Mouse (Mus musculus): ENCODE data around the gene Higd1b.
A peak's percentile ranks its signal among the peaks of the same experiment; 100 is the strongest.

The Higd1b gene

GRCm38 (mm10) chr11:102835549-102835948 lies at the start of gene Higd1b:
Gene Higd1b (plus strand): TSS chr11:102835849.
- no peak for DNase-seq

GRCm38 (mm10) chr11:102787688-102788177 lies 47.9 kb upstream of the Higd1b start:
- DNase-seq = no peak

GRCm38 (mm10) chr11:102791682-102792445 lies 43.8 kb upstream of the Higd1b start:
- no peak for DNase-seq

DNA sequence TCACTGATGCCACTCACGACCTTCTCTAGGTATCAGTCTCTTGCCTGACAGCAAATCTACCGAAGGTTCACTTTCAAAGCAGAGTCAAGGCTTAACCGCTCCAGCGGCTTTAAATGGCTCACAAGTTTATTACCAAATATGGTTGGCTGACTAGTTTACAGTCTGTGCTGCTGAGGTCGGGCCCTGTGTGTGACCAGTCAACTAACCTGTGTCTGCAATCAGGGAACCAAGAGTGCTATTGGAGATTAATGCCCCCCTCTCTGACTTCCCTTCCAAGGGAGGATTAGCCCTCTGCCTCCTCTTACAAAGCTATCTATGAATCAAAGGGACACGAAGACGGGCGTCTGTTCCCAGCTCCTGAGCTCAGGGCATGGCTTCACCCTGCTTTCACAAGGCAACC lies 41.5 kb upstream of the Higd1b start:
- no peak for DNase-seq

DNA sequence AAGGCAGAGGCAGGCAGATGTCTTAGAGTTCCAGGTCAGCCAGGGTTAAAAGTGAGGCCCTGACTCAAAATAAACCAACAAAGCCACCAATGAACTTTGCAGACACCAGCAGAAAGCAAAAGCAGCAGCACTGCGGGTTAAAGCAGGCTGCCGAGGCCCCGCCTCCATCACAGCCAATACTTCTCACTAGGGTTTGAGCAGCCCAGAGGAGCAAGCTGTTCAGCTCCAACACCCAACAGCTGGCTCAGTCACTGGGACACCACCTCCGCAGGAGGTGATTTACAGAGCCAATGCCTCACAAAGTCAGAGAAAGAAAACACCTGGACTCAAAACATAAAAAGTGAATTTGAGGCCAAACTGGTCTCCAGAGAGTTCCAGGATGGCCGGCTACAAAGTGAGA lies 32.2 kb upstream of the Higd1b start:
- DNase-seq = no peak

DNA sequence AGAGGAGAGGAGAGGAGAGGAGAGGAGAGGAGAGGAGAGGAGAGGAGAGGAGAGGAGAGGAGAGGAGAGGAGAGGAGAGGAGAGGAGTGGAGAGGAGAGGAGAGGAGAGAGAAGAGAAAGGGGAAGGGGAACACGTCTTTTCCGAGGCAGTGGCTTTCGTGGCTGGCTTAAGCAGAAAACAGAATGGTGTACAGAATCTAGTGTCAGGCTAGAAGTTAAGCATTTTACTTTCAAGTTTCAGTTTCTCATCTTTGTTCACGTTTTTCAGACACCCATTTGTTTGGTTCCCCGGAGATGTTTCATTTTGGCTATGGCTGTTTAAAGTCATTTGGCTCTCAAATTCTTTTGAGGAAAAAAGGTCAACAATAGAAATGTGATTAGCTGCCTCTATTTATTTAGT lies 27.4 kb upstream of the Higd1b start:
- no peak for DNase-seq

GRCm38 (mm10) chr11:102810721-102811485 lies 24.7 kb upstream of the Higd1b start:
- no peak for DNase-seq

DNA sequence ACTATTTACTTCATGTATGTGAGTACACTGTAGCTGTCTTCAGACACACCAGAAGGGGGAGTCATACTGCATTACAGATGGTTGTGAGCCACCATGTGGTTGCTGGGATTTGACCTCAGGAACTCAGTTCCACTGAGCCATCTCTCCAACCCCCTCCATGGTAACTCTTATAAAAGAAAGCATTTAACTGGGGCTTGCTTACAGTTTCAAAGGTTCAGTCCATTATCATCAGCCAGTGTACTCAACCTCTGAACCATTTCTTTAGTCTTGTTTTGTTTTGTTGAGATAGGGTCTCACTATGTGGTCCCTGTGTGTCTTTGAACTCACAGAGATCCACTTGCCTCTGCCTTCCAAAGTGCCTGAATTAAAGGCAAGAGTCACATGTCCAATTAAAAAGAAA lies 20.8 kb upstream of the Higd1b start:
- DNase-seq = no peak

- DNase-seq = peak; percentile 22
These were observed 17.3 kb upstream of the Higd1b start for GRCm38 (mm10) chr11:102818121-102819020.

GRCm38 (mm10) chr11:102819021-102819782 lies 16.4 kb upstream of the Higd1b start, which contains the start of gene Gjc1:
Gene Gjc1 (minus strand): TSS chr11:102819700.
- DNase-seq = peak; percentile 41

DNA sequence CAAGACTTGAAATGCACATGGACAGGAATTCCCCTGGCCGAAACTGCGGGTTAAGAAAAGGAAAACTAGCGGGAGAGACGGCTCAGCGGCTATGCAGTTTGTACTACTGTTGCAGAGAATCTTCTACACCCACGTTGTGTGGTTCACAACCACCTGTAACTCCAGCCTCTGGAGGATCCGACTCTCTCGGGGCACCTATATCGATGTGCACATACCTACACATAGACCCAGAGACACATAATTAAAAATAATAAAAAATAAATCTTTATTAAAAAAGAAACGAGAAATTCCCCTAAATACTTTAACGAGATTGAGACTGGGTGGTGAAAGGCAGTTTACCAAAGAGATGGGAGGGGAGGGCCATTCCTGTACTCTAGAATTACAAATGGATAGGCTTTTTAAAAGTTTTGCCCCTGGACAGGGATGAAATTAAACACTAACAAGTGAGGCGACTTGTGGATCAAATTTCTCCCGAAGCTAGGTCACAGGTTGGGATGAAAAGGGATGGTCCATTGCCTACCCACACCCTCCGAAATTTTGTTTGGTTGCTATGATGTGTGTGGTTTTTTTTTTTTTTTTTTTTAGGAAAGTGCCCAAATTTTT lies 15.8 kb upstream of the Higd1b start:
- DNase-seq = no peak

GRCm38 (mm10) chr11:102820432-102820831 lies 15.2 kb upstream of the Higd1b start:
- DNase-seq = no peak

DNA sequence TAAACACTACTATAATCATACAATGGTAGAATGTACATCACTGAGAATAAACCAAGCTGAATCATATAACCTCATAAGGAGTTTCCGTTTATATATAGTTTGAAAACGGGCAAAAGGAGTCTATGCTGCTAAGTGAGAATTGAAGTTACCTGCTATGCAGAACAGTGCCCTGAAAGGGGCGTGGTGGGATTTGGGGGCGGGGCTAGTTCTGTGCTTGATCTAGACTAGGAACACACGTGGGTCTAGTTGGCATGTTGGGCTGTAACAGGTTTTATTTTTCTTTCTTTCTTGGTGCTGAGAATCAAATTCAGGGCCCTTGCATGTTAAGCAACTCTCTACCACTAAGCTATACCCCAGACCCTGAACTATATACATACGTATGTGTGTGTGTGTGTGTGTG lies 14.4 kb upstream of the Higd1b start:
- DNase-seq = no peak

DNA sequence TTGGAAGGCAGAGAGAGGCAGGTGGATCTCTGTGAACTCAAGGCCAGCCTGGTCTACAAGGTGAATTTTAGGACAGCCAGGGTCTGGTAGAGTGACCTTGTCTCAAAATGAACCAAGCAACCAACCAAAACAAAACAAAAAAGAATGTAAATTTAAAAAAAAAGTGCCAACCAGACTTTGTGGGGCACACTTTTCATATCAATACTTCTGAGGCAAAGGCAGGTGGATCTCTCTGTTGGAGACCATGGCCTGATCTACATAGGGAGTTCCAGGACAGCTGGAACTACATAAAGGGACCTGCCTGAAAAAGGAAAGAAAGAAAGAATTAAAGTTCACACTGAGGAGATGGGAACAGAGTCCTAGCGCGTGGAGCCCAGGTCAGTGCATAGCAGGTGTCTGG lies 9.2 kb upstream of the Higd1b start:
- DNase-seq = no peak

- no peak for DNase-seq
These were observed 8.6 kb upstream of the Higd1b start for GRCm38 (mm10) chr11:102827097-102827496.

- no peak for DNase-seq
These were observed 5.4 kb upstream of the Higd1b start for GRCm38 (mm10) chr11:102830276-102830675.

DNA sequence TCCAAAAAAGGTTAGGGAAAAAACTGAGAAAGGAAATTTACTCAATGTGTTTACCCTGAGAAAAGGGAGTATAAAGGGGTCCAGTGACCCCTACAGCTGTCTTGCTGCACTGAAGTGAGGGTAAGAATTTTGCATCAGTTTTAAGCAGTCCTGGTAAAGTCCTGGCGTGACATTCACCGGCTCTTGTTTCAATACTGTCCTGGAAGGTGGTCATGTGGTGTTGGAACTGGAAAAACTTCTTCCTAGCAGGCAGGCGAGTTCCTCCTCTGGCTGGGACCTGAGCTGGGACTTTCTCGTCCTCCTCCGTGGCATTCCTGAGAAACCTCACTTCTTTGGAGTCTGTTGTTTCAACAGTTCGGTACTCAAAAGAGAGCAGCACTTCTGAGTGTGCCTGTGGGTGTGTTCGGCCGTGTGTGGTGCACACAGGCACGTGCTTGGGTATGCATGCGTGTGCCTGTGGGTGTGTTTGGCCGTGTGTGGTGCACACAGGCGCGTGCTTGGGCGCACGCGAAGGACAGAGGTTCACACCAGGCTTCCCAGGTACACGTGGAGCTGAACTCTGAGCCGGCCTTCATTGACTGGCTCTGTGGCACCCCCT lies 2.9 kb upstream of the Higd1b start:
- no peak for DNase-seq

DNA sequence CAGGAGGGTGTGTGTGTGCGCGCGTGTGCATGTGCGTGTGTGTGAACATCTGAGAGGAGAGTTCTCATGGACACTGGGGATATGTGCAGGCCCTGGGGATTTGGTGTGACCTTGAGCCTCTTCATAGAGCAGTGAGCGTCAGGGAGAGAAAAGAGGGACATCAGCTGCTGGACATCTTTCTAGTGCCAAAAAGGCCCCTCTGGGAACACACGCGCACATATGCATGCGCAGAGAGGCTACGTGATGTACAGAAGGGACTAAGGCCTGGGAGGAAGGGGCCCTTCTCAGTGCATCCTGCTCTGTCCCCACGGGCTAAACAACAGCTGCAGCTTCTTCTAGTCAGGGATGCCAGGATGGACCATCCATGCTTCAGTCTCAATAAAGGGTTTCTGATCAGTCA lies 1.4 kb upstream of the Higd1b start:
- no peak for DNase-seq

DNA sequence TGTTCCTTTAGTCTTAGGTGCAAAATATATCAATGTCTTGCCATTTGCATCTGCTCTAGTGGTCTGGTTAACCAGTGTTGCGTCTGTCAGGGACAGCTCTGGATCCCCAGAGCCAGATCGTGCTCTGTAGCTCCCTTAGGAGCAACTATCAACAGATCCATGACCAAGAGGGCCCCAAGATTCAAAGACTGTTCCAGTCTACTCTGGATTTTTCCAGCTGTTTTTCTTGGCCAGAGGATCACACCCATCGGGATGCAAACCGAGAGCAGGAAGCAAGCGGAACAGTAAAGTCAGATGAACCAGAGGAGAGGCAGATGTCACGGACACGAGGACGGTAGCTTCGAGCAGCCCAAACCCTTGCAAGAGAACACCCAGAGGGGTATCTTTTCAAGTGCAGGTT lies 497 bp downstream of the Higd1b start:
- DNase-seq = no peak

DNA sequence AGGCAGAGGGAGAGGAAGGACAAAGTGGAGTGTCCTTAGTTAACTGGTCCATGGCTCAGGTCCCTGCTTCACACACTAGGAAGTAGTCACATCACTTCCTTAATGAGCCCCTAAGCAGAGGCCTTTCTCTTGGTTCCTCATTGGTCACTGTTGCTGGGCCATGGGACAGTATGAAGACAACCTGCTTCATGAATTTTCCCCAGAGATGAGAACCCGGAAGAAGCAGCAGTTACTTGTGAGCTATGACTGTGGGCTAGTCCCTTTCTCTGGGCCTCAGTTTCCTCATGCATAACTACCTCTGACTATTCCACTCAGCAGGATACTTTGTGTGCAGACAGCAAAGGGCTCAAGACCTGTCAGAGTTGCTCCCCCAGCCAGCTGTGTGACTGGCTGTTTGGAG lies 1.7 kb downstream of the Higd1b start:
- no peak for DNase-seq

- DNase-seq = no peak
These were observed 2.5 kb downstream of the Higd1b start for GRCm38 (mm10) chr11:102838126-102838525.
